Mouse (Mus musculus) spleen, adult 10 weeks (tissue): ENCODE data around the gene Nudt15. TPM values are rescaled to one million over a fixed set of nuclear protein-coding genes. Genes with fewer than 3 reads are reported as not detected.

Experiments used
- polyA plus RNA-seq: library from polyadenylated mRNA; stranded (reverse); fragments of 350-450 nt; fragmentation: Illumina TruSeq; extraction: RNeasy Lipid Tissue Mini Kit (QIAGEN cat#74804); gene quantifications from one replicate; pipeline ENCODE4 v1.2.3, GENCODE M21; 2015; ENCODE audit warnings: low replicate concordance; ENCODE audit not compliant: insufficient read depth

The Nudt15 gene
- polyA plus RNA-seq: 11.0 TPM

DNA sequence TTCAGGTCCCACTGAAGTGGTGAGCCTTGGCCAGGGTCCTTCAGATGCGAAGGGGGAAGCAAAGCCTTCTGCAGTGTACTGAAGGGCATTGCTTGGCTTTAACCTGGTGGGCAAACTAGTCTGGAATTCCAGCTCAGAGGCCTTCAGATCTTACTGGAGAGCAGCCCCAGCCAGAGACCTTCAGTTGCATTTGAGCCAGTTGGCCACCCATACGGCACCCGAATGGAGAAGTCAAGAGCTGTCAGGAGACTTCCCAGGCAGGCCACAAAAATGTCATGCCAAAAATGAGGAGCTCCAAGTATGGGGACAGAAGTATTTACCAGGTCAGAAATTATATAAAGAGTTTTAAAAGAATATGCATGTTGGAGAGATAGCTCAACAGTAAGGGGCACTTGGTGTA, at the start of gene Nudt15:
Nudt15 (minus strand) TSS at position 192 of the 400 bp plus-strand sequence.

DNA sequence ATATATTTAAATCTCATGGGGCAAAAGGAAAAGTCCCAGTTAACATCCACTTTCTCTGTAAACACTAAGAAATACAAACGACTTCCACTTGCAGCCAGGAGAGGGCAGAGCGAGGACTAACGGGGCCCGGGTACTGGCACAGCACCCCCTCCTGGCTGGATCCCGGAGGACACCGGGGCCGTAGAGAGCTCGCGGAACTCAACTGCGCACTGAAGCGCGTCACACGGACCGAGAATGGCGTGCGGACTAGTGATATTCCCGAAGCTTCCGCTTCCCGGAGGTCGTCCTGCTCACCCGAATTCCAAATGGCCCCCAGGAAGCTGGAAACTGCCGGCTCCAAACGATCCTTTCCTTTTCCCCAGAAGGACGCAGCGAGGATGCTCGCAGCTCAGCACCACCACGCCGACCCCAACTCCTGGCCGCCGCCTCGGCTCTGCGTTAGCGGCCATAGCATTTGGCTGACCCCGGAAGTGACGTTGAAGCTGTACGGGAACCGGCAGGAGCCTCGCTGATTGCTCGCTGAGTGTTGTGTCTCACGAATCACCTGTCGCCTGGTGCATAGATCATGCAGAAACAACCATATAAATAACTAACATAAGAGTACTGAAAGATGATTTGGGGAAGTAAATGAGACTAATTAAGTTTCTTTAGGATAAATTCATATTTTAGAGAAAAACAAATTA, 23.1 kb downstream of the Nudt15 start, which contains the start of gene Sucla2:
Sucla2 (plus strand) TSS at position 554 of the 683 bp plus-strand sequence.

DNA sequence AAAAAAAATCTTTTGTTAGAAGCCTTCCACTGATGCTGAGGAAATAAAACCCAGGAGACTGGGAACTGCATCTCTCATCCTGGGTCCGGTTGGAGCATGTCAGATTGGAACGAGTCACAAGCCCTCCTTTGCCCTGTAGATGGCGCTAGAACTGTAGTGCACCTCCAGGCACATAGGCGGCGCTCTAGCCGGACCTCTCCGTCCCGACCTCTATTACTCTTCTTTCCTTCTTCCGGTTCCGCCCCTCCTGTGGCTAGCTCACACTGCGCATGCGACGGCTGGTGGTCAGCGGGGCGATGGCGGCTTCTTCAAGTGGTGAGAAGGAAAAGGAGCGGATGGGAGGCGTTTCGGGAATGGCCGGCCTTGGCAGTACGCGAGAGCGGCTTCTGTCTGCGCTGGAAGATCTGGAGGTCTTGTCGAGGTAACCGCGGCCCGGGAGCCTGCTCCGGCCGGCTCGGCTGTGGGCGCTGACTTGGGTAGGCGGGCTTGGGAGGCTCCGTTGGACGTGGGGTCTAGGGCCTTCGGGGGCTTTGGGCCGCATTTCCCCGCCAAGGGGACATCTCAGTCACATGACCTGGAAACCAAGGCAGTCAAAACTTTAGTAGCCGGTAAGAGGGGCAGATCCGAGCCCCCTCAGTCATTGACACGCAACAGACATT, 38.1 kb downstream of the Nudt15 start, which contains the start of gene Med4:
Med4 (plus strand) TSS at position 261 of the 659 bp plus-strand sequence.

Other genes with a start within 250 kb of the Nudt15 start
- gene Rb1, start 222.4 kb downstream of the Nudt15 start, polyA plus RNA-seq: 81.4 TPM
- 1,128 TPM for gene Itm2b, start 163.0 kb downstream of the Nudt15 start, polyA plus RNA-seq
- gene Med4, start 38.2 kb downstream of the Nudt15 start, polyA plus RNA-seq: 58.6 TPM
- gene Sucla2, start 22.9 kb downstream of the Nudt15 start, polyA plus RNA-seq: 73.1 TPM
- gene Gm21750, start 113.0 kb upstream of the Nudt15 start, polyA plus RNA-seq: not detected